Mouse (Mus musculus) midbrain, embryonic 16.5 days (tissue): ENCODE measurements at regions not wholly inside any gene's neighbourhood (a gene's known extent, or its start where the extent isn't known, plus 50 kb on each side); places are given as distances from the start of the nearest gene placed in this dataset.

Experiments used
- ATAC-seq: fragments of 200-750 bp; cut with Nextera tagmentation; 2 replicates; pipeline ENCODE4 v1.8.0; 2017; ENCODE audit warnings: moderate TSS enrichment
- H3K27ac ChIP-seq: fragments of 300-500 bp; sonication (generic); 2 replicates; pipeline ENCODE4 v1.5.1; 2014; ENCODE audit warnings: mild to moderate bottlenecking, low read length, mixed read lengths
- H3K27me3 ChIP-seq: fragments of 300-500 bp; sonication (generic); 2 replicates; pipeline ENCODE4 v1.6.1; 2014; ENCODE audit warnings: low read depth, low read length, mixed read lengths; ENCODE audit not compliant: control insufficient read depth, insufficient read depth
- H3K36me3 ChIP-seq: fragments of 300-500 bp; sonication (generic); 2 replicates; pipeline ENCODE4 v1.6.1; 2014; ENCODE audit warnings: mild to moderate bottlenecking, low read length, moderate library complexity, mixed read lengths; ENCODE audit not compliant: control insufficient read depth, insufficient read depth
- H3K4me1 ChIP-seq: fragments of 300-500 bp; sonication (generic); 2 replicates; pipeline ENCODE4 v1.6.1; 2014; ENCODE audit warnings: mild to moderate bottlenecking, low read length, mixed read lengths; ENCODE audit not compliant: control insufficient read depth, insufficient read depth
- H3K4me2 ChIP-seq: fragments of 300-500 bp; sonication (generic); 2 replicates; pipeline ENCODE4 v1.6.1; 2014; ENCODE audit warnings: mild to moderate bottlenecking, low read length, mixed read lengths
- H3K4me3 ChIP-seq: fragments of 300-500 bp; sonication (generic); 2 replicates; pipeline ENCODE4 v1.5.1; 2014; ENCODE audit warnings: low read depth, mild to moderate bottlenecking, low read length, moderate library complexity, mixed read lengths
- H3K9ac ChIP-seq: fragments of 300-500 bp; sonication (generic); 2 replicates; pipeline ENCODE4 v1.6.1; 2014; ENCODE audit warnings: low read depth, low read length, mixed read lengths
- H3K9me3 ChIP-seq: fragments of 300-500 bp; sonication (generic); replicated peaks from 2 replicates; pipeline ENCODE4 v1.6.1; 2014; ENCODE audit warnings: mild to moderate bottlenecking, low read length, mixed read lengths; ENCODE audit not compliant: control insufficient read depth, poor library complexity, severe bottlenecking
- WGBS: fragments of 180-500 bp; shearing (Covaris S2); extraction: QIAGEN DNeasy Blood & Tissue Kit; methylation state at CpG from one replicate; pipeline ENCODE4 v1.1.7; 2014; 5-methylcytosine and 5-hydroxymethylcytosine counted together

GRCm38 (mm10) chr16:24096076-24096475, 107.4 kb upstream of the Bcl6 start:
- H3K9ac ChIP-seq, result no peak overlapping the region
- no peaks in the 10 kb centered on the region for H3K4me1 ChIP-seq
- H3K36me3 ChIP-seq, result no peaks in the 10 kb centered on the region
- H3K4me3 ChIP-seq, result no peak overlapping the region
- H3K9me3 ChIP-seq, result no peaks in the 10 kb centered on the region
- no peak overlapping the region for H3K4me2 ChIP-seq
- H3K27me3 ChIP-seq, result no peaks in the 10 kb centered on the region
- no peak overlapping the region for H3K27ac ChIP-seq
- 75% methylated on average over 1 of the region's 1 CpGs for WGBS
- ATAC-seq, result no peak

- Histone ChIP-seq H3K4me2 (no peak overlapping the region), H3K27me3 (no peaks in the 10 kb centered on the region), H3K4me3 (no peak overlapping the region), H3K36me3 (no peaks in the 10 kb centered on the region), H3K9me3 (no peaks in the 10 kb centered on the region), H3K27ac (no peak overlapping the region), H3K9ac (no peak overlapping the region), H3K4me1 (no peaks in the 10 kb centered on the region)
- ATAC-seq, result no peak
- 91% methylated on average over 4 of the region's 4 CpGs for WGBS
Measured at GRCm38 (mm10) chr16:24095630-24096029, 107.0 kb upstream of the Bcl6 start.

GRCm38 (mm10) chr16:24094566-24094965, 105.9 kb upstream of the Bcl6 start:
- H3K27me3 ChIP-seq, result no peaks in the 10 kb centered on the region
- H3K4me1 ChIP-seq, result no peaks in the 10 kb centered on the region
- H3K9me3 ChIP-seq, result no peaks in the 10 kb centered on the region
- no peak overlapping the region for H3K4me3 ChIP-seq
- H3K36me3 ChIP-seq, result no peaks in the 10 kb centered on the region
- ATAC-seq, result no peak
- 89% methylated on average over 6 of the region's 6 CpGs for WGBS
- H3K4me2 ChIP-seq, result no peak overlapping the region
- H3K9ac ChIP-seq, result no peak overlapping the region
- no peak overlapping the region for H3K27ac ChIP-seq

GRCm38 (mm10) chr16:24093624-24094023, 105.0 kb upstream of the Bcl6 start:
- Histone ChIP-seq H3K27ac (no peak overlapping the region), H3K9me3 (no peaks in the 10 kb centered on the region), H3K4me3 (no peak overlapping the region), H3K36me3 (no peaks in the 10 kb centered on the region), H3K4me2 (no peak overlapping the region), H3K9ac (no peak overlapping the region), H3K4me1 (no peaks in the 10 kb centered on the region), H3K27me3 (no peaks in the 10 kb centered on the region)
- ATAC-seq, result no peak
- 94% methylated on average over 8 of the region's 8 CpGs for WGBS

- Histone ChIP-seq H3K36me3 (no peaks in the 10 kb centered on the region), H3K27ac (no peak overlapping the region), H3K9ac (no peak overlapping the region), H3K4me1 (no peaks in the 10 kb centered on the region), H3K27me3 (no peaks in the 10 kb centered on the region), H3K4me2 (no peak overlapping the region), H3K4me3 (no peak overlapping the region), H3K9me3 (no peaks in the 10 kb centered on the region)
- ATAC-seq, result no peak
- WGBS, result 73% methylated on average over 5 of the region's 5 CpGs
Measured at GRCm38 (mm10) chr16:24092616-24093525, 104.2 kb upstream of the Bcl6 start.

GRCm38 (mm10) chr16:24092136-24092535, 103.5 kb upstream of the Bcl6 start:
- 81% methylated on average over 4 of the region's 4 CpGs for WGBS
- Histone ChIP-seq H3K9ac (no peak overlapping the region), H3K27me3 (no peaks in the 10 kb centered on the region), H3K4me2 (no peak overlapping the region), H3K27ac (no peak overlapping the region), H3K9me3 (no peaks in the 10 kb centered on the region), H3K4me1 (no peaks in the 10 kb centered on the region), H3K4me3 (no peak overlapping the region), H3K36me3 (no peaks in the 10 kb centered on the region)
- ATAC-seq, result no peak

GRCm38 (mm10) chr16:24090981-24091380, 102.3 kb upstream of the Bcl6 start:
- H3K36me3 ChIP-seq, result no peaks in the 10 kb centered on the region
- H3K4me1 ChIP-seq, result no peaks in the 10 kb centered on the region
- H3K9ac ChIP-seq, result no peak overlapping the region
- no peak overlapping the region for H3K4me2 ChIP-seq
- H3K27me3 ChIP-seq, result no peaks in the 10 kb centered on the region
- H3K9me3 ChIP-seq, result no peaks in the 10 kb centered on the region
- WGBS, result 91% methylated on average over 4 of the region's 4 CpGs
- H3K27ac ChIP-seq, result no peak overlapping the region
- ATAC-seq, result no peak
- no peak overlapping the region for H3K4me3 ChIP-seq

GRCm38 (mm10) chr16:24089840-24090762, 101.4 kb upstream of the Bcl6 start:
- H3K27ac ChIP-seq, result no peak overlapping the region
- no peak overlapping the region for H3K4me2 ChIP-seq
- no peak overlapping the region for H3K9ac ChIP-seq
- no peak for ATAC-seq
- H3K9me3 ChIP-seq, result no peaks in the 10 kb centered on the region
- H3K36me3 ChIP-seq, result no peaks in the 10 kb centered on the region
- WGBS, result 89% methylated on average over 11 of the region's 11 CpGs
- no peaks in the 10 kb centered on the region for H3K27me3 ChIP-seq
- H3K4me3 ChIP-seq, result no peak overlapping the region
- no peaks in the 10 kb centered on the region for H3K4me1 ChIP-seq

GRCm38 (mm10) chr16:24083966-24084365, 95.3 kb upstream of the Bcl6 start:
- no peak overlapping the region for H3K4me3 ChIP-seq
- no peak overlapping the region for H3K4me2 ChIP-seq
- no peaks in the 10 kb centered on the region for H3K4me1 ChIP-seq
- no peaks in the 10 kb centered on the region for H3K9me3 ChIP-seq
- no peak overlapping the region for H3K9ac ChIP-seq
- ATAC-seq, result no peak
- H3K36me3 ChIP-seq, result no peaks in the 10 kb centered on the region
- H3K27me3 ChIP-seq, result no peaks in the 10 kb centered on the region
- WGBS, result 83% methylated on average over 8 of the region's 8 CpGs
- no peak overlapping the region for H3K27ac ChIP-seq
